Mouse (Mus musculus) liver, postnatal 0 days (tissue): ENCODE measurements around the gene Tmem269. TPM values are rescaled to one million over a fixed set of nuclear protein-coding genes. Genes with fewer than 3 reads are reported as not detected.

ENCODE experiments used
- ATAC-seq: fragments of 200-750 bp; cut with Nextera tagmentation; 2 replicates; pipeline ENCODE4 v1.8.0; 2017; ENCODE audit warnings: mild to moderate bottlenecking, moderate library complexity
- DNase-seq: peaks from one replicate; pipeline ENCODE4 v3.0.0-alpha.2; 2016
- H3K27ac ChIP-seq: fragments of 300-500 bp; sonication (generic); 2 replicates; pipeline ENCODE4 v1.5.1; 2014; ENCODE audit warnings: antibody characterized with exemption, moderate library complexity, mild to moderate bottlenecking, low read depth
- H3K27me3 ChIP-seq: fragments of 300-500 bp; sonication (generic); 2 replicates; pipeline ENCODE4 v1.6.1; 2014; ENCODE audit warnings: low read length, control low read depth, mixed read lengths; ENCODE audit not compliant: insufficient read depth
- H3K36me3 ChIP-seq: fragments of 300-500 bp; sonication (generic); replicated peaks from 2 replicates; pipeline ENCODE4 v1.6.1; 2014; ENCODE audit warnings: mild to moderate bottlenecking, control low read depth, low read length, moderate library complexity, mixed read lengths; ENCODE audit not compliant: insufficient read depth
- H3K4me1 ChIP-seq: fragments of 300-500 bp; sonication (generic); 2 replicates; pipeline ENCODE4 v1.6.1; 2014; ENCODE audit warnings: antibody characterized with exemption, mild to moderate bottlenecking, control low read depth; ENCODE audit not compliant: insufficient read depth
- H3K4me2 ChIP-seq: fragments of 300-500 bp; sonication (generic); 2 replicates; pipeline ENCODE4 v1.6.1; 2014; ENCODE audit warnings: low read depth, mild to moderate bottlenecking, low read length, moderate library complexity, mixed read lengths
- H3K4me3 ChIP-seq: fragments of 300-500 bp; sonication (generic); 2 replicates; pipeline ENCODE4 v1.5.1; 2014; ENCODE audit warnings: low read depth, low read length
- H3K9ac ChIP-seq: fragments of 300-500 bp; sonication (generic); replicated peaks from 2 replicates; pipeline ENCODE4 v1.6.1; 2014; ENCODE audit warnings: mild to moderate bottlenecking, moderate library complexity
- H3K9me3 ChIP-seq: fragments of 300-500 bp; sonication (generic); 2 replicates; pipeline ENCODE4 v1.6.1; 2016; ENCODE audit warnings: mild to moderate bottlenecking, control low read depth, low read length, mixed read lengths
- CTCF ChIP-seq: sonication (generic); IDR thresholded peaks from 2 replicates; pipeline ENCODE4 v1.5.1; 2016; ENCODE audit warnings: antibody characterized with exemption, low read depth
- EP300 ChIP-seq: IDR thresholded peaks from 2 replicates; pipeline ENCODE4 v1.6.1; 2016; ENCODE audit warnings: antibody characterized with exemption, low read depth, mild to moderate bottlenecking
- WGBS: fragments of 180-500 bp; shearing (Covaris S2); extraction: QIAGEN DNeasy Blood & Tissue Kit; methylation state at CpG from one replicate; pipeline ENCODE4 v1.1.7; 2014; ENCODE audit not compliant: insufficient replicate concordance; 5-methylcytosine and 5-hydroxymethylcytosine counted together
- polyA plus RNA-seq: library from polyadenylated mRNA; unstranded; fragments of >200 nt; fragmentation: Nextera tagmentation; extraction: Ambion mirVana; gene quantifications from 2 replicates; pipeline ENCODE4 v1.2.1, GENCODE M21; 2015

Gene Tmem269
- polyA plus RNA-seq: not detected in 2 replicates

GRCm38 (mm10) chr4:119218169-119218568, at the start of gene Tmem269:
TSS of gene Tmem269 (minus strand) at chr4:119218217.
- DNase-seq: no peak
- no peak for TF ChIP-seq EP300
- Histone ChIP-seq H3K4me2 (no peak within 1 kb of the TSS), H3K9me3 (no peaks in the 10 kb centered on the region), H3K27ac (no peak within 1 kb of the TSS), H3K36me3 (no peaks in the 10 kb centered on the region), H3K9ac (no peak within 1 kb of the TSS), H3K4me3 (no peak within 1 kb of the TSS), H3K4me1 (no peaks in the 10 kb centered on the region), H3K27me3 (no peaks in the 10 kb centered on the region)
- 16% methylated on average over 11 of the region's 11 CpGs for WGBS
- no peak for ATAC-seq

GRCm38 (mm10) chr4:119266606-119267005, 48.6 kb upstream of the Tmem269 start:
- Histone ChIP-seq H3K36me3 (peaks cover 5% of the 10 kb centered on the region), H3K4me2 (no peak overlapping the region), H3K4me3 (no peak overlapping the region), H3K27me3 (no peaks in the 10 kb centered on the region), H3K27ac (no peak overlapping the region), H3K4me1 (no peaks in the 10 kb centered on the region), H3K9me3 (no peaks in the 10 kb centered on the region), H3K9ac (no peak overlapping the region)
- DNase-seq (no peak), ATAC-seq (no peak)
- TF ChIP-seq CTCF: no peak
- TF ChIP-seq EP300: no peak
- 51% methylated on average over 13 of the region's 13 CpGs for WGBS

- Histone ChIP-seq H3K4me3 (no peak overlapping the region), H3K4me2 (no peak overlapping the region), H3K36me3 (no peaks in the 10 kb centered on the region), H3K4me1 (no peaks in the 10 kb centered on the region), H3K9me3 (no peaks in the 10 kb centered on the region), H3K9ac (no peak overlapping the region), H3K27ac (no peak overlapping the region), H3K27me3 (no peaks in the 10 kb centered on the region)
- TF ChIP-seq EP300 (no peak), CTCF (no peak)
- no peak for ATAC-seq
- DNase-seq: no peak
- WGBS: 65% methylated on average over 3 of the region's 3 CpGs
Observed at GRCm38 (mm10) chr4:119263459-119263858, 45.4 kb upstream of the Tmem269 start.

- Histone ChIP-seq H3K27ac (no peak overlapping the region), H3K4me3 (no peak overlapping the region), H3K9me3 (no peaks in the 10 kb centered on the region), H3K27me3 (no peaks in the 10 kb centered on the region), H3K4me2 (no peak overlapping the region), H3K9ac (no peak overlapping the region), H3K36me3 (no peaks in the 10 kb centered on the region), H3K4me1 (no peaks in the 10 kb centered on the region)
- TF ChIP-seq EP300: no peak
- TF ChIP-seq CTCF: no peak
- DNase-seq (no peak), ATAC-seq (no peak)
- 84% methylated on average over 5 of the region's 5 CpGs for WGBS
Observed at GRCm38 (mm10) chr4:119262483-119262882, 44.5 kb upstream of the Tmem269 start.

- DNase-seq: no peak
- no peak for TF ChIP-seq CTCF
- no peak for TF ChIP-seq EP300
- H3K4me3 ChIP-seq: no peak overlapping the region
- H3K4me2 ChIP-seq: no peak overlapping the region
- H3K9me3 ChIP-seq: no peaks in the 10 kb centered on the region
- no peaks in the 10 kb centered on the region for H3K36me3 ChIP-seq
- H3K27me3 ChIP-seq: no peaks in the 10 kb centered on the region
- H3K27ac ChIP-seq: no peak overlapping the region
- H3K4me1 ChIP-seq: no peaks in the 10 kb centered on the region
- 42% methylated on average over 7 of the region's 7 CpGs for WGBS
- ATAC-seq: no peak
- no peak overlapping the region for H3K9ac ChIP-seq
Observed at GRCm38 (mm10) chr4:119261087-119261713, 43.2 kb upstream of the Tmem269 start.

GRCm38 (mm10) chr4:119259344-119260254, 41.6 kb upstream of the Tmem269 start:
- 69% methylated on average over 15 of the region's 15 CpGs for WGBS
- TF ChIP-seq CTCF (peak; percentile 32), EP300 (no peak)
- H3K27me3 ChIP-seq: no peaks in the 10 kb centered on the region
- no peaks in the 10 kb centered on the region for H3K4me1 ChIP-seq
- H3K4me3 ChIP-seq: no peak overlapping the region
- DNase-seq (no peak), ATAC-seq (peak; percentile 78)
- H3K9ac ChIP-seq: no peak overlapping the region
- H3K27ac ChIP-seq: no peak overlapping the region
- H3K9me3 ChIP-seq: no peaks in the 10 kb centered on the region
- no peaks in the 10 kb centered on the region for H3K36me3 ChIP-seq
- H3K4me2 ChIP-seq: no peak overlapping the region
